Mouse (Mus musculus) neural tube, embryonic 14.5 days (tissue): Measurements from ENCODE around the gene Acox2. TPM values are rescaled to one million over a fixed set of nuclear protein-coding genes. Genes with fewer than 3 reads are reported as not detected.

ENCODE experiments used
- polyA plus RNA-seq: library from polyadenylated mRNA; unstranded; fragments of >200 nt; fragmentation: Nextera tagmentation; extraction: Ambion mirVana; gene quantifications from 2 replicates; pipeline ENCODE4 v1.2.1, GENCODE M21; 2014

The Acox2 gene
- polyA plus RNA-seq, 1 experiment from 2014 or later: not detected

Other genes with a start within 250 kb of the Acox2 start
- 54.0 and 55.3 TPM in 2 replicates for gene Rpp14, start 179.0 kb downstream of the Acox2 start, polyA plus RNA-seq
- gene Pxk, start 161.1 kb downstream of the Acox2 start, polyA plus RNA-seq: 76.5 and 85.0 TPM in 2 replicates
- 276 and 285 TPM in 2 replicates for gene Pdhb, start 86.3 kb downstream of the Acox2 start, polyA plus RNA-seq
- gene Kctd6, start 45.2 kb downstream of the Acox2 start, polyA plus RNA-seq: 10.8 and 12.9 TPM in 2 replicates
- gene Fam107a, start 58.7 kb upstream of the Acox2 start, polyA plus RNA-seq: 0.07 and 0.13 TPM in 2 replicates
- not detected in 2 replicates for gene Oit1, start 119.4 kb upstream of the Acox2 start, polyA plus RNA-seq